Mouse (Mus musculus): ENCODE data around the gene Asb18. TPM values are rescaled to one million over a fixed set of nuclear protein-coding genes. Genes with fewer than 3 reads are reported as not detected.

The Asb18 gene
- polyA plus RNA-seq, 1 experiment = 2.2 TPM

DNA sequence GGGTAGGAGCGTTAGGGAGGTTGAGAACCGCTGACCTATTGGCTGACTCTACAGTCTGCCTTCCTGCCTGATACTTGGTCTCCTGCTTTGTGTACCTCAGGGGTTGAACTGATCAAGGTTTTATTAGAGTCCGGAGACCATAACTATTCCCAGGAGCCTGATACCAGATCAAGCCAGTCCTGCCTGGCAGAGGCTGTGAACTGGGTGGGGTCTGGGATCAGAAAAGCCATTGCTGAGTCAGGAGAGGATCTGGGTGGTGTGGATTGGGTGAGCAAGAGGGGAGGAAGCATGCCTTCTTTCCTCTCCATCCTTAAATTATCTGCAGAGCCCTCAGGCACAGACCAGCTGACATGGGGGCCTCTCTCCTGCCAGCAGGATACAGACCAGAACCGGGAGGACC lies 55.1 kb downstream of the Asb18 start:
- no peaks in the 10 kb centered on the region for H3K36me3 ChIP-seq (ENCODE audit: control insufficient read depth, insufficient read depth, low read length)
- TF ChIP-seq CTCF (IDR thresholded peaks at IDR 0.05; ENCODE audit: borderline replicate concordance, control insufficient read depth, extremely low read depth, insufficient read depth, low read length, poor library complexity) = no peak
- TF ChIP-seq POLR2A (IDR thresholded peaks at IDR 0.05; ENCODE audit: control insufficient read depth, extremely low read depth, insufficient read depth, low read length, poor library complexity) = no peak
- no peak overlapping the region for H3K4me3 ChIP-seq (ENCODE audit: control insufficient read depth, insufficient read depth, low read length)
- 83% methylated on average over 4 of the region's 4 CpGs for WGBS
- no peaks in the 10 kb centered on the region for H3K27me3 ChIP-seq (ENCODE audit: control insufficient read depth, insufficient read depth, low read length)
- H3K27ac ChIP-seq (ENCODE audit: control insufficient read depth, insufficient read depth, low read length) = no peak overlapping the region
- no peaks in the 10 kb centered on the region for H3K4me1 ChIP-seq (replicated peaks; ENCODE audit: control insufficient read depth, insufficient read depth, low read length)
- DNase-seq = no peak

DNA sequence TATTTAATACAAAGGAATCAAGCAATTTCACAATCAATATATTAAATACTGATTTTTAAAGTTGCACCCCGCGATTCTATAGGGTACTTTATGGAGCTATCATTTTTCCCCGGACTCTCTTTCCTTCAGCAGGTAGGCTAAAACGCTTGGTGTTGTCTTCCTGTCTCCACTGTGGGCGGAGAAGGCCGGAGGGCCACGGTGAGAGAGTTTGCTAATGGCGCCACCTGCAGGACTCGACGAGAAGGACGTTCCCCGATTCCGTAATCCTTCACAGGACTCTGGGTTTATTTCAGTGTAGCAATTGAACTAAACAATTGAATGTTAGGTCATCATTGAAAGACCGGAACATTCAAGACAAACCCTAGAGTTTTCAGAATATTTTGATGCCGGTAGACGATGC lies 71.3 kb downstream of the Asb18 start:
- DNase-seq = peak; percentile 49
- TF ChIP-seq POLR2A (IDR thresholded peaks at IDR 0.05; ENCODE audit: control insufficient read depth, extremely low read depth, insufficient read depth, low read length, poor library complexity) = no peak
- peak; percentile 40; the same call in 1 of the 2 replicates for TF ChIP-seq CTCF (IDR thresholded peaks at IDR 0.05; ENCODE audit: borderline replicate concordance, control insufficient read depth, extremely low read depth, insufficient read depth, low read length, poor library complexity)
- no peaks in the 10 kb centered on the region for H3K36me3 ChIP-seq (ENCODE audit: control insufficient read depth, insufficient read depth, low read length)
- no peak overlapping the region for H3K4me3 ChIP-seq (ENCODE audit: control insufficient read depth, insufficient read depth, low read length)
- peaks cover 12% of the 10 kb centered on the region for H3K27me3 ChIP-seq (ENCODE audit: control insufficient read depth, insufficient read depth, low read length)
- 4% methylated on average over 16 of the region's 16 CpGs for WGBS
- H3K27ac ChIP-seq (ENCODE audit: control insufficient read depth, insufficient read depth, low read length) = no peak overlapping the region
- no peaks in the 10 kb centered on the region for H3K4me1 ChIP-seq (replicated peaks; ENCODE audit: control insufficient read depth, insufficient read depth, low read length)

DNA sequence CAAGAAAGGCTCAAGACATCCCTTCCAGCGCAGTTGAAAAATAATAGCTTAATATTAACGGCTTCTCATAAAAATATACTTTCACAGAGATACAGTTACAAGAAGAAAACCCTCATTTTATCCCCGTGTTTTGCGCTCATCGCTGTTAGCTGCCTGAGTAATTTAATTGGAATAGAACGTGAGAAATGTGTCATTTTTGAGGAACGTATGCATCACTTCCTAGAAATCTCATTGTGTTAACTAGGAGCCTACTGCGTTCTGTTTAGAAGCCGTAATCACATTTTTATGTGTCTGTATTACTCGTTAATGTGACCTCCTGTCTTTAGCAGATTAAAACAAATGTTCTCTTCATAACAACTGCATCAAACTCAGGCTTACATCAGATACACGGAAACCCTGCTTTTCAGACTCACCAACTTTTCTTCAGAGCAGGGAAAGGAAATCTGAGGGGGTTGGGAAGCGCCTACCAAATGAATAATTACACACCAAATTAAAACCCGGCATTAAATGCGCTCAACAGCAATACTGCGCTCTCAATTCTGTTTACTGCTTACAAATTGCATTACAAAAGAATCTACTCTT lies 72.0 kb downstream of the Asb18 start:
- Histone ChIP-seq H3K4me3 (ENCODE audit: control insufficient read depth, insufficient read depth, low read length) (no peak overlapping the region), H3K27me3 (ENCODE audit: control insufficient read depth, insufficient read depth, low read length) (peaks cover 12% of the 10 kb centered on the region), H3K27ac (ENCODE audit: control insufficient read depth, insufficient read depth, low read length) (no peak overlapping the region), H3K4me1 (replicated peaks; ENCODE audit: control insufficient read depth, insufficient read depth, low read length) (no peaks in the 10 kb centered on the region), H3K36me3 (ENCODE audit: control insufficient read depth, insufficient read depth, low read length) (no peaks in the 10 kb centered on the region)
- TF ChIP-seq CTCF (IDR thresholded peaks at IDR 0.05; ENCODE audit: borderline replicate concordance, control insufficient read depth, extremely low read depth, insufficient read depth, low read length, poor library complexity) = no peak
- TF ChIP-seq POLR2A (IDR thresholded peaks at IDR 0.05; ENCODE audit: control insufficient read depth, extremely low read depth, insufficient read depth, low read length, poor library complexity) = no peak
- DNase-seq = no peak
- 13% methylated on average over 15 of the region's 15 CpGs for WGBS

DNA sequence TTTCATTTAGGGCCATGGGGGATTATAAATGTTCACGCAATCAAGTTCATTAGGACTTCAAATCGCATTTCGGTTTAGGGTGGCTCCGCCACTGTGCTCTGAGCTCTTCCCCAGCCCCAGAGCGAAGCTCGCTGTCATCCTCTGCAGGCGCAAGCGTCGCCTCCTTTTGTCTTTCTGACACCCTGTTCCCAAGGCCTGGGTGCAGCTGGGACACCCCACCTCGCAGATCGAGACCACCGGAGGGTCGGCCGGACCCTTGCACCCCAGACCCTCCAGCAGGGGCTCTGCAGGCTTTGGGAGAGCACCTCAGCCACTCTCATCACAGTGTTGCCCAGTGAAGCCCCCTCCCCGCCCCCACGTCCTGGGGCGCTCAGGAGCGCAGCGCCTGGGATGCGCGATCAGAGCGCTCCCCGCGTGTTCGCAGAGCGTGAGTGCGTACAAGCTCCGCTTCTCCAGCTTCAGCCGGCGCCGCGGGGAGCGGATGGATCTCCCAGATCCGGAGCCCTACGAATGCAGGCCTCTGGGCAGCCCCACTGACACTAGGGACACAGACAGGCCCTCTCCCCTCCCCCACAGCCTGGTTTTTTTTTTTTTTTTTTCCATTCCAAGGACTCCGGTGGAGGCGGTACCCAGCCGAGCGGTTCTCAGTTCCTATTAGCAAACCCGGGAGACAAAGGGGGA lies 72.6 kb downstream of the Asb18 start:
- Histone ChIP-seq H3K36me3 (ENCODE audit: control insufficient read depth, insufficient read depth, low read length) (no peaks in the 10 kb centered on the region), H3K27me3 (ENCODE audit: control insufficient read depth, insufficient read depth, low read length) (peaks cover 12% of the 10 kb centered on the region), H3K4me1 (replicated peaks; ENCODE audit: control insufficient read depth, insufficient read depth, low read length) (no peaks in the 10 kb centered on the region), H3K27ac (ENCODE audit: control insufficient read depth, insufficient read depth, low read length) (no peak overlapping the region), H3K4me3 (ENCODE audit: control insufficient read depth, insufficient read depth, low read length) (no peak overlapping the region)
- no peak for DNase-seq
- 5% methylated on average over 40 of the region's 40 CpGs for WGBS
- no peak for TF ChIP-seq CTCF (IDR thresholded peaks at IDR 0.05; ENCODE audit: borderline replicate concordance, control insufficient read depth, extremely low read depth, insufficient read depth, low read length, poor library complexity)
- TF ChIP-seq POLR2A (IDR thresholded peaks at IDR 0.05; ENCODE audit: control insufficient read depth, extremely low read depth, insufficient read depth, low read length, poor library complexity) = no peak

DNA sequence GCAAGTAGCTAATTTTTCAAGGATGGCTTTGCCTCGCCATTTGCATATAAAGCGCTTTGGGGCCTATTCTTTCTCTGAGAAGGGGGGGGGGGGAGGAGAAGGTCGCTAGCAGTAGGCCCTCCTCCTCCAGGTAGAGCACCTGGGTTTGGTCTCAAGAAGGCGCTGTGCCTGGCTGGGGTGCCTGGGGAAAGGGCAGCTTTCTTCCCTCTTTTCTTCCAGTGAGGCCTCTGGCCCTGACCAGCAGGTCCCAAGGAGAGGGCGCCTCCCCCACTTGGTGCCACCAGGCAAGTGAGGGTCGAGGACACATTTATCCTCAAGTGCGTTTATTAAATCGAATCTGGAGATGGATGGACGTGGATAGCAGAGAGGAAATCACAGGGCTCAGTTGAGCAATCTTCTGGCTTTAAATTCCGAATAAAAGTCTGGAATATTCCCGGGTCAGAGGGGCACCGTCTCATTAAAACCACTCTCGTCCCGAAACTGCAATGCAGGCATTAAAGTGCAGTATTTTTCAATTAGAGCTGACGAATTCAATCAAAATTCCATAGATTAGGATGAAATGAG lies 73.4 kb downstream of the Asb18 start:
- Histone ChIP-seq H3K36me3 (ENCODE audit: control insufficient read depth, insufficient read depth, low read length) (no peaks in the 10 kb centered on the region), H3K27ac (ENCODE audit: control insufficient read depth, insufficient read depth, low read length) (no peak overlapping the region), H3K4me1 (replicated peaks; ENCODE audit: control insufficient read depth, insufficient read depth, low read length) (no peaks in the 10 kb centered on the region), H3K27me3 (ENCODE audit: control insufficient read depth, insufficient read depth, low read length) (peaks cover 12% of the 10 kb centered on the region), H3K4me3 (ENCODE audit: control insufficient read depth, insufficient read depth, low read length) (no peak overlapping the region)
- TF ChIP-seq POLR2A (IDR thresholded peaks at IDR 0.05; ENCODE audit: control insufficient read depth, extremely low read depth, insufficient read depth, low read length, poor library complexity) = no peak
- no peak for TF ChIP-seq CTCF (IDR thresholded peaks at IDR 0.05; ENCODE audit: borderline replicate concordance, control insufficient read depth, extremely low read depth, insufficient read depth, low read length, poor library complexity)
- 41% methylated on average over 15 of the region's 15 CpGs for WGBS
- DNase-seq = no peak

DNA sequence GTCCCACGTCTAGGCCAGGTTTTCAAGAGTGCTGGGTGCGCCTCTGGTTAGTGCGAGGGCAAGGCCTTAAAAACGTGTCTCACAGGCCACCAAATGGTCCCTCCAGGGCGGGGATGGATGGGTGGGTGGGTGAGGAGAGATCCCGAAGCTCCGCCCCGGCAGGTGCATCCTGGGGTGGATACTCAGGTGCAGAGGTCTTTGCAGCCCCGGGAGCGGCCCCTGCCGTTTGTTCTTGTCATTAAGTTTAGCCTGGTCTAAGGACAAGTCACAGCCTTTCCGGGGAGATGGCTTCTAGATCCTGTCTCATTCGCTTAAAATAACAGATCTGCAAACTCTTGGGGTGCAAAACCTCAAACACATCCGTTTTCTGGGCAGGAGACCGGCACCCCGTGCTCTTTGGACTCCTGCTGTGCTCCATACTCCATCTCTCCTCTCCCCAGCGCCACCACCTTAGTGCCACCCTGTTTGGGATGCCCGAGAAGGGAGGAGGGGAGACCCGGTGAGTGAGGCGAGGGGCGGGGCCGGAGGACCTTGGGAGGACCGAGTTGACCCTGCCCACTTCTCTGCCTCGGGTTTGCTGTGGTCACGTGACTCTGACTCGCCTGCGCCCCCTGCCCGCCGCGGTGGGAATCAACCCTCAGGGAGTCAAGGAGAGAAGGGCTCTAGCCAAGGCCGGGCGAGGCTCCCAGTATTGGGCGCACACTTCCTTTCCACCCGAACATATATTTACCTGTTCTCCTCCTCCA lies 74.3 kb downstream of the Asb18 start:
- peaks cover 12% of the 10 kb centered on the region for H3K27me3 ChIP-seq (ENCODE audit: control insufficient read depth, insufficient read depth, low read length)
- peak; percentile 62 for DNase-seq
- 3% methylated on average over 34 of the region's 34 CpGs for WGBS

More for the DNA sequence above, 74.3 kb downstream of the Asb18 start:
- no peak overlapping the region for H3K27ac ChIP-seq (ENCODE audit: control insufficient read depth, insufficient read depth, low read length)
- TF ChIP-seq POLR2A (IDR thresholded peaks at IDR 0.05; ENCODE audit: control insufficient read depth, extremely low read depth, insufficient read depth, low read length, poor library complexity) (no peak), CTCF (IDR thresholded peaks at IDR 0.05; ENCODE audit: borderline replicate concordance, control insufficient read depth, extremely low read depth, insufficient read depth, low read length, poor library complexity) (0 out of 2 replicates have a peak, but pooled peaks have one; percentile 39)
- H3K36me3 ChIP-seq (ENCODE audit: control insufficient read depth, insufficient read depth, low read length) = no peaks in the 10 kb centered on the region
- H3K4me1 ChIP-seq (replicated peaks; ENCODE audit: control insufficient read depth, insufficient read depth, low read length) = no peaks in the 10 kb centered on the region
- H3K4me3 ChIP-seq (ENCODE audit: control insufficient read depth, insufficient read depth, low read length) = no peak overlapping the region
